Mouse (Mus musculus) olfactory bulb, adult 2 months (tissue): ENCODE results near the gene Bgn. TPM values are rescaled to one million over a fixed set of nuclear protein-coding genes. Genes with fewer than 3 reads are reported as not detected.
A peak's percentile ranks its signal among the peaks of the same experiment; 100 is the strongest.

Source experiments
- H3K27ac ChIP-seq: fragments of 200-500 bp; 2 replicates; pipeline ENCODE4 v1.5.1; 2012; ENCODE audit warnings: low read depth, low read length; ENCODE audit not compliant: insufficient read depth
- H3K4me1 ChIP-seq: fragments of 200-500 bp; 2 replicates; pipeline ENCODE4 v1.6.1; 2012; ENCODE audit warnings: low read length; ENCODE audit not compliant: control insufficient read depth, insufficient read depth
- H3K4me3 ChIP-seq: fragments of 200-500 bp; 2 replicates; pipeline ENCODE4 v1.5.1; 2012; ENCODE audit warnings: mild to moderate bottlenecking, low read depth, low read length, moderate library complexity; ENCODE audit not compliant: insufficient read depth
- CTCF ChIP-seq: fragments of 200-500 bp; IDR thresholded peaks from 2 replicates; pipeline ENCODE4 v1.5.1; 2012; ENCODE audit warnings: low read depth, mild to moderate bottlenecking, low read length, moderate library complexity; ENCODE audit not compliant: insufficient read depth
- POLR2A ChIP-seq: fragments of 200-500 bp; IDR thresholded peaks from 2 replicates; pipeline ENCODE4 v1.6.1; 2012; ENCODE audit warnings: mild to moderate bottlenecking, low read depth, low read length, moderate library complexity; ENCODE audit not compliant: insufficient read depth
- WGBS: fragments of 180-500 bp; shearing (Covaris S2); methylation state at CpG from one replicate; pipeline ENCODE4 v1.1.7; 2018; 5-methylcytosine and 5-hydroxymethylcytosine counted together
- polyA plus RNA-seq: library from polyadenylated mRNA; stranded (reverse); fragments of >200 nt; gene quantifications from 2 replicates; pipeline ENCODE4 v1.2.4, GENCODE M21; 2012; ENCODE audit warnings: low replicate concordance; ENCODE audit not compliant: missing spikeins, insufficient read depth, insufficient read length

The Bgn gene
- not detected in 2 replicates for polyA plus RNA-seq

DNA sequence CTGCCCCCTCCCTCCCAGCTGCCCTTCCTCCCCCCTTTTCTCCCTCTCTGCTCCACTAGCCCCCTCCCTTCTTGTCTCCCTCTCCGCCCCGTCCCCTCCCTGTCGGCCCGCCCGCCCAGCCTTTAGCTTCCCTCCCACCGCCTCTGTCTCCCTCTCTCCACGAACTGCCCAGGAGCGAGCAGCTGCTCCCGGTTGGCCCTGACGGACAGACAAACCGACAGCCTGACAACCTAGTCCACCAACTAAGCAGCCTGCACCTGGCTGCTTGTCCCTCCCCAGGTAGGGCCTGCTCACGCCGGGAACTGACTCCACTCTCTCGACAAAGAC lies at the start of gene Bgn:
Gene Bgn (plus strand): TSS at position 119 of the 327 bp plus-strand sequence.
- TF ChIP-seq POLR2A = no peak
- TF ChIP-seq CTCF = no peak
- H3K4me1 ChIP-seq = peaks cover 11% of the 10 kb centered on the region
- peak within 1 kb of the TSS; percentile 27 for H3K4me3 ChIP-seq
- 24% methylated on average over 9 of the region's 14 CpGs for WGBS
- H3K27ac ChIP-seq = no peak within 1 kb of the TSS

DNA sequence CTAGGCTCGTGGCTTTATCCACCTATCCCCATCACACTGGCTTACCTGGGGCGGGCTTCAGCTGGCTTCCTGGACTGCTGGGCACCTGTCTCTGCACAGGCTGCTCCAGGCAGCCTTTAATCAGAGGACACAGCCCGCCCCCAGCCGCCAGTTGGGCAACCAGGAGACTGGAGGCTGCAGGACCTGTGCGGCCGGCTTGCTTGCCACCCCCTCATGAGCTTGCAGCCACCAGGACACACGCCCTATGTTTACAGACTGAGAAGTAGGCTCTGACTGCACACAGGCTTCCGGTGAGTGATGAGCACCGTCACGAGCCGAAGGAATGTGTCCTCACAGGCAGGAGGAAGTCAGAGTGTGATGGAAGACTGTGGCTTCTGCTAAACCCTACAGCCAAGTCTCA lies 48.1 kb upstream of the Bgn start, which contains the start of gene Trex2:
Gene Trex2 (minus strand): TSS at position 93 of the 400 bp plus-strand sequence.
- Histone ChIP-seq H3K27ac (no peak within 1 kb of the TSS), H3K4me3 (no peak within 1 kb of the TSS), H3K4me1 (no peaks in the 10 kb centered on the region)
- no peak for TF ChIP-seq POLR2A
- TF ChIP-seq CTCF = no peak
- WGBS = 86% methylated on average over 11 of the region's 11 CpGs

DNA sequence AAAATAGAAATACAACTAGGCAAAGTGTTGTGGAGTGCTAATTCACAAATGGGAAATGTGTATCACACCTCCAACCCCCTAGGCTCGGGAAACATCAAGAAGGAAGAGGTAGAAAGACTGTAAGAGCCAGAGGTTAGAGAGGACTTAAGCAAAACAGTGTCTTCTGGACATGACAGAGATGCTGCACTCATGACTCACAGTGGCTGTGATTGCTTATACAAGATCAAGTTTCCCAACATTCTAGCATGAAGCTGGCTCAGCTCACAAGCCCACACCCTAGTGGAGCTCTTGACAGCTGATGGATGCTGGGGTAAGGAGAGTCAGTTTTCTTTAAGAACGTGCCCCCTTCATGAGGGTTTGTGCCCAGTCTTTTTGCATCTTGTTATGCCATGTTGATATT lies 42.0 kb upstream of the Bgn start:
- no peak for TF ChIP-seq CTCF
- no peak for TF ChIP-seq POLR2A
- H3K4me1 ChIP-seq = no peaks in the 10 kb centered on the region
- WGBS = 80% methylated on average over 2 of the region's 2 CpGs
- no peak overlapping the region for H3K4me3 ChIP-seq
- no peak overlapping the region for H3K27ac ChIP-seq

DNA sequence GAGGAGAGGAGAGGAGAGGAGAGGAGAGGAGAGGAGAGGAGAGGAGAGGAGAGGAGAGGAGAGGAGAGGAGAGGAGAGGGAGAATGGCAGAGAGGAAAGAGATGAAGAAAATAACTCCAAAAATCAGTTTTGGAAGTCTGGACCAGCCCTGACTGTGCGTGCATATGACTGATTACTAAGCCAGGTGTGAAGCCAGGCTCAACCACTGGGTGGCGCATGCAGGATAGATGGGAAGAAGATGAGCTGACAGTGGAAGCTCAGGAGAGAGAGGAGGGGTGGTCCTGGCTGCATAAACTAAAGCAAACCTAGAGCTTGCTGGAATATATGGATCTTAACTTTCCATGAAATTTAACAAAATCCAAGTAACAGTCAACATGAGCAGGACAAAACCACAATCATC lies 31.5 kb upstream of the Bgn start:
- no peak overlapping the region for H3K4me3 ChIP-seq
- WGBS = 29% methylated on average over 2 of the region's 2 CpGs
- TF ChIP-seq POLR2A (no peak), CTCF (no peak)
- H3K27ac ChIP-seq = no peak overlapping the region
- no peaks in the 10 kb centered on the region for H3K4me1 ChIP-seq

DNA sequence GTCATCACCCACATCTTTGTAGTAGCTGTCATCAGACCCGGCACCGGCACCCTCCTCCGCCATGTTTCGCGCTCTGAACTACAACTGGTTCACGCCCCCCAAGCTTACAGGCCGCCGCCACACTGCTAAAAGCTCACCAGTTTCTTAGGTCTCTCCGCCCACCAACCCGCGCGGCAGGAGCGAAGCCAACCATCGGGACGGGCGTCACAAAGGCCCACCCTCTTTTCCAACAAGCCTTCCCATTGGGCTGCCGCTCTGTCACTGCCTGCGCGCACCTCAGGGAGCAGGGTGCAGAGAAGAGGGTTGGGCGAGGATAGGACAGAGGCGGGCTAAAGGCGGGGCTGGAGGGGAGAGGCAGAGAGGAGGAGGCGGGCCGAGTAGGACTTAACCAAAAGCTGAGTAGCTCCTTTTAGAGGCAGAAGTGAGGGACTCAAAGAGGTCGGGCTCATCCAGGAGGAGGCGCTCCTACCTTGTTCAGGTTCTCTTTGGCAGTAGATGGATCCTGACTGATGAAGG lies 24.5 kb upstream of the Bgn start, which contains the start of gene Haus7:
Gene Haus7 (minus strand): TSS at position 168 of the 516 bp plus-strand sequence.
- WGBS = 19% methylated on average over 26 of the region's 26 CpGs
- H3K4me3 ChIP-seq = peak within 1 kb of the TSS; percentile 67
- H3K4me1 ChIP-seq = peaks cover 4% of the 10 kb centered on the region; the same call in 1 of the 2 replicates
- TF ChIP-seq POLR2A = no peak
- TF ChIP-seq CTCF = no peak
- H3K27ac ChIP-seq = no peak within 1 kb of the TSS

DNA sequence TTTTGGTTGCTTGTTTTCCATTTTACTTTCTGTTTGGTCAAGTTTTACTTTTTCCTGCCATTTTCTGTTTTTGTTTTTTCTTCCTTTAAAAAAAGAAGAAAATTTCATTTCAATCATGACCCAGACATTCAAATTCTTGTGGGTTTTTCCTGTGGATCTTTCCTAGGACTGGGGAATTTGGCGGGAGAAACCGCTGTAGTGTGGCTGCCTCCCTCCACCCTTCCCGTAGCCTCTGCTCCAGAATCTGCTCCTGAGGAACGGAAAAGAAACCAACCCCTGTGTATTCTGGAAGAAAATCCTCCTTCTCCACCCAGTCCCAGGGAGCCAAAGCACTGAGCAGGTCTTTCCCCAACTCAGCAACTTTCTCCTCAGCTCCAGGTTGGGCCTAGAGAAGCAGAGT lies 22.6 kb upstream of the Bgn start:
- 78% methylated on average over 4 of the region's 4 CpGs for WGBS
- no peak for TF ChIP-seq POLR2A
- Histone ChIP-seq H3K4me1 (peaks cover 9% of the 10 kb centered on the region; the same call in 1 of the 2 replicates), H3K4me3 (no peak overlapping the region), H3K27ac (no peak overlapping the region)

DNA sequence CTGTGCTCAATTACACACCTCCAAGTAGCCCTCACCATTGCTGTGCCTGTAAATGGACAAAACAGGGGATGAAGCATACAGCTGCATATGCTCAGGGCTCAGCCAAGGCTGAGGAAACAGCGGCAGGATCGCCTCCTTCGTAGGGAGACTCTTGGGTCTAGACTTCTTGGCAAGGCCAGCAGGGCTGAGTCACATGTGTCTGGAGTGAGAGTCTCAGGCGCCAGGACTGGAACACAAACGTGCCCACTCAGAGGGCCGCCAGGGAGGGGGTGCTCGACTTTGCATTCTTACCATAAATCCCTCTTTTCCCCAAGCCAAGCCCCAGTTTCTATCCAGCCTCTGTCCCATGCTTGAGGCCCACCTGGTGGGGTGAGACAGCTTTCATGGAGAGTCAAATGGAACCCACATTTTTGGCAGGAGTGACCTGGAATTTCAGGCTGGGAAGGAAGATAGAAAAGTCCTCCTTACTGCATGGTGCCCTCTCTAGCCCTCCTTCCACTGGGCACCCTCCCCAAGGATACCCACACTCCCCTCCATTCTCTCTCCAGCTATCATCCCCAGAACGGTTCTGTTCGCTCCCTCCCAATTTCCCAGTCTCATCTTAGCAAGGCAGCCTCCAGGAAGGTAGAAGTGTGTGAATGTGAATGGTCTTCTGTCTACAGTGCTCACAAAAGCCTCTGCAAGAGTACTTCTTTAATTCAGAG lies 17.8 kb upstream of the Bgn start:
- Histone ChIP-seq H3K4me1 (peaks cover 5% of the 10 kb centered on the region; the same call in 1 of the 2 replicates), H3K27ac (no peak overlapping the region), H3K4me3 (no peak overlapping the region)
- WGBS = 48% methylated on average over 9 of the region's 9 CpGs
- TF ChIP-seq CTCF (no peak), POLR2A (no peak)

DNA sequence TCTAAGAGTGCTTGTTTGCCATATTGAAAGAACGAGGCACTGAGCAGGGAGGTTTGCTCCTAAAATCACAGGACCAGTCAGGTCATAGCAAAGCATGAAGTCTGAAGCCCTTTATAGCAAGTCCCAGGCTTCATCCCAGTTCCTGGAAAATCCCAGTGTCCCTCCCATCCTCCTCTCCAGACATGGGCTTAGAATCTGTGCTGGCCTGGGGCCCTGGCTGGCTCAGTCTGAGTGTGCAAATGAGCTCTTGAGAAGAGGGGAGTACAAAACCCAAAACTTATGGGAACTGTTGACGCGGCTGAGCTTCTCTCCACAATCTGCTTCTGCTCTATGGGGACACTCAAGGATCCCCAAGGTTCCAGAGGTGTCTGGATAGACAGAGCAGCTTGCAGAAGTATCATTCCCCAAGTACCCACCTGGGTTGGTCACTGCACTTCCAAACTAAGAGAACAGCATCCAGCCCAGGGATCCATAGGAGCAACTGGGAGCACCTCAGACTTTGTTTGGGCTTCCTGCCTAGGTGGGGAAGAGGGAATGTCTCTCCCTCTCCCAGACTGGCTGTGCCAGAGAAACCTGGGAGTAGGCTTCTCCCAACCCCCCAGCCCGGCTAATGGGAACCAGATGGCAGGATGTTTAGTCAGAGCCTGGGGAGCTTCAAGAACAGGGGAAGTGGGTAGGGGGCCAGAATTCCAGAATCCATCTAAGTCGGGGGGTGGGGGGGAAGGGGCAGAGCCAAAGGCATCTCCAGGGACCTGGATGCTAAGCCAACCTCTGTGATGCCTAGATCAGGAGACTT lies 15.8 kb upstream of the Bgn start:
- 61% methylated on average over 5 of the region's 5 CpGs for WGBS

DNA sequence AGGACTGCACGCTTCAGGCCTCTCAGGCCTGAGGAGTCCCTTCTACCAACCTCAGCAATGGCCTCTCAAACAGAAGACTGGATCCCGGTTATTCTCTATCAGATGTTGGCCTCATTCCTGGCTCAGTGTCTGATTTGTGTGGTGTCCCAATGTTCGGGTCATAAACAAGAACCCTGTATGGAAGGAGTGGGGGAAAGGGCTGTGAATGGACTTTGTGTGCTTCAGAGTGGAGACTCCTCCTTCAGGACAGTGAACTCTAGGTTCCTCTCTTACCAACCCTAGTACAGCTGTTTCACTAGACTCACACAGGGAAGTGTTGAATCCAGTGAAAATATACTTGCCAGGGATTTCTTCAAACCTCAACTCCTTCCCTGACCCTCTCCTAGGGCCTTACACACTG lies 15.1 kb upstream of the Bgn start:
- Histone ChIP-seq H3K27ac (no peak overlapping the region), H3K4me1 (peaks cover 5% of the 10 kb centered on the region; the same call in 1 of the 2 replicates), H3K4me3 (no peak overlapping the region)
- TF ChIP-seq POLR2A (no peak), CTCF (no peak)
- 72% methylated on average over 3 of the region's 3 CpGs for WGBS

More for the DNA sequence above, 15.8 kb upstream of the Bgn start:
- TF ChIP-seq POLR2A (no peak), CTCF (no peak)
- H3K27ac ChIP-seq = no peak overlapping the region; the same call in 1 of the 2 replicates
- peaks cover 5% of the 10 kb centered on the region; the same call in 1 of the 2 replicates for H3K4me1 ChIP-seq
- no peak overlapping the region for H3K4me3 ChIP-seq
